Mouse (Mus musculus): ENCODE results near the gene Rnf38.
A peak's percentile ranks its signal among the peaks of the same experiment; 100 is the strongest.

DNA sequence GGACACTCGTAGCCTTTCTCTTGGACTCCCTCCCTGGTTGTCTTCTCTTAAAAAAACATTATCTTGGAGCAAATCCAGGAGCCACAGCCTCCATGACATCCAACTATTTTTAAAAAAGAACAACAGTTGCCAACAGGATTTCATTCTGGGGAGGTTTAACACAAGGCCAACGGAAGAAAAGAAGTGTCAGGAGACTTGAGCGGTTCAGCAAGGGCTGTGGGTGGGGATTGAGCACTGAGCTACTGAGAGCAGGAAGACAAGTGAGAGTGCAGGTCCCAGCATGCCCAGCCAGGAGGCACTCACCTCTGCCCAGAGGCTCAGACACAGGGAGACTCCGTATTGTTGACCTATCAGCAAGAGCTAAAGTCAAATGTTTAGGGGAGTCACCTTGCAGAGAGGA is 120.8 kb downstream of the Rnf38 start:
- peak; percentile 12; the same call in 1 of the 2 replicates for TF ChIP-seq CTCF (IDR thresholded peaks at IDR 0.05; ENCODE audit: insufficient read depth, low read length)
- no peak for TF ChIP-seq POLR2A (IDR thresholded peaks at IDR 0.05; ENCODE audit: borderline replicate concordance, extremely low read depth, low read depth, low read length)
